Mouse (Mus musculus) kidney, adult 10 weeks (tissue): Measurements from ENCODE around the gene St6gal1. TPM values are rescaled to one million over a fixed set of nuclear protein-coding genes. Genes with fewer than 3 reads are reported as not detected.

ENCODE experiments used
- polyA plus RNA-seq: library from polyadenylated mRNA; stranded (reverse); fragments of 350-450 nt; fragmentation: Illumina TruSeq; extraction: RNeasy Lipid Tissue Mini Kit (QIAGEN cat#74804); gene quantifications from one replicate; pipeline ENCODE4 v1.2.3, GENCODE M21; 2014; ENCODE audit warnings: low read depth, low replicate concordance

St6gal1 gene
- 10.9 TPM for polyA plus RNA-seq

DNA sequence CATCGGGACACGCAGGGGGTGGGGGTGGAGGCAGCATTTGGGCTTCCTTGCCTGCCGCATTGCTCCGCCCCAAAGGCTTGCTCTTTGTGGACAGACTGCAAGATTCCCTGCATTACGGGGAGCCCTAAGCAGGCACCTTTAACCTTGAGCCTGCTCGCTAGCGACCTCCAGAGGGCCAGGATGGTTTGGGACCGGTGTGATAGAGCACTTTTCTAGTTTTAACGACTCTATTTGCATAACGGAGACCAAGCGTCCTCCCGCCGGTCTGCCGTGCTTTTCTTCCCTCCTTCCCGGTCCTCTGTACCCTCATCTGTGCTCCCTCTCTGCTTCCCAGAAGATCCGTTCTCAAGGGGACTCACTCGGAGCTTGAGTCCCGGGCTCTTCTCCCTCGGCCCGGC is at the start of gene St6gal1:
Gene St6gal1, plus strand, starts transcription at position 70 of the 398 bp plus-strand sequence.

Other genes with a start within 250 kb of the St6gal1 start
- 626 TPM for gene Kng2, start 195.3 kb upstream of the St6gal1 start, polyA plus RNA-seq
- gene Kng1, start 166.9 kb upstream of the St6gal1 start, polyA plus RNA-seq: 1.5 TPM
- gene Eif4a2, start 117.3 kb upstream of the St6gal1 start, polyA plus RNA-seq: 1,615 TPM
- 19.9 TPM for gene Rfc4, start 97.0 kb upstream of the St6gal1 start, polyA plus RNA-seq
- gene Adipoq, start 78.2 kb upstream of the St6gal1 start, polyA plus RNA-seq: 6.3 TPM
- gene Rtp1, start 204.4 kb downstream of the St6gal1 start, polyA plus RNA-seq: 0.16 TPM